Mouse (Mus musculus): ENCODE data around the gene Lce1c. TPM values are rescaled to one million over a fixed set of nuclear protein-coding genes. Genes with fewer than 3 reads are reported as not detected.

Lce1c gene
- total and polyA plus RNA-seq, 3 experiments: not detected

DNA sequence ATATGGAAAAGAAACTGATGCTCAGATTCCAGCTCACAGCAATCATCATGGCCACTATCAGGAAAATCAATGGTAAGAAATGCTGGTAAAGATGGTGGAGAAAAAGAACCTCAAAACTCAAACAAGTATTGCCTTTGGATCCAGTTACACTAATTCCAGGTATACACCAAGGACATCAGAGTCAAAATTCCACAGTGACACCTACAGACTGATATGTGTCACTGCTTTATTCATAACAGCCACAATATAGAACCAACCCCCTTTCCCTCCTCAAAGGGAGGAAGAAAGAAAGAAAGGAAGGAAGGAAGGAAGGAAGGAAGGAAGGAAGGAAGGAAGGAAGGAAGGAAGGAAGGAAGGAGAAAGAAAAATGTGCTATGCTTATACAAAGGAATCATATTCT, 36.1 kb downstream of the Lce1c start:
- no peaks in the 10 kb centered on the region for H3K4me1 ChIP-seq (ENCODE audit: control insufficient read depth in 1 of 2, insufficient read depth in 2 of 2)
- in situ Hi-C loops (cut with MboI; ENCODE audit: low pct_ligation_motif_present, low pct_unique_long_range_greater_than_20kb, low sequenced_read_pairs): no loop called here
- no peaks in the 10 kb centered on the region for H3K27me3 ChIP-seq (replicated peaks)
- H3K27ac ChIP-seq (ENCODE audit: insufficient read depth, low read depth): no peak overlapping the region
- H3K79me2 ChIP-seq (replicated peaks; ENCODE audit: control insufficient read depth, extremely low read depth, insufficient read depth, poor library complexity, severe bottlenecking): no peaks in the 10 kb centered on the region
- no peaks in the 10 kb centered on the region for H3K9me3 ChIP-seq (replicated peaks; ENCODE audit: low read length)
- H3K4me3 ChIP-seq (replicated peaks in 1 of 3; ENCODE audit: low read depth in 2 of 3, low read length in 2 of 3, poor library complexity in 1 of 3): no peak overlapping the region
- H3K36me3 ChIP-seq (replicated peaks in 1 of 2; ENCODE audit: control insufficient read depth in 1 of 2, insufficient read depth in 1 of 2, low read length in 1 of 2): no peaks in the 10 kb centered on the region
- H3K9ac ChIP-seq (ENCODE audit: insufficient read depth, low read depth): no peak overlapping the region
- peak; percentile 8 for DNase-seq (ENCODE audit: extremely low read depth)
- H3K4me2 ChIP-seq (ENCODE audit: insufficient read depth, low read depth, poor library complexity, severe bottlenecking): no peak overlapping the region
- TF ChIP-seq IRF4 (IDR thresholded peaks at IDR 0.05; ENCODE audit: low read depth, low read length) (no peak), USF1 (IDR thresholded peaks at IDR 0.05; ENCODE audit: low read depth, low read length) (no peak), CTCF (conservative IDR thresholded peaks at IDR 0.05 in 1 of 2, IDR thresholded peaks at IDR 0.05 in 1 of 2; ENCODE audit: low read depth in 2 of 2, low read length in 2 of 2) (peak in 1 of 2 experiments; percentile 20; a peak in 1 of 4 replicates), MAZ (IDR thresholded peaks at IDR 0.05; ENCODE audit: low read depth, low read length) (no peak), RAD21 (IDR thresholded peaks at IDR 0.05; ENCODE audit: low read depth, low read length) (no peak; the same call in none of the 2 replicates), ZNF384 (IDR thresholded peaks at IDR 0.05; ENCODE audit: low read depth, low read length) (no peak), MXI1 (IDR thresholded peaks at IDR 0.05; ENCODE audit: low read depth, low read length) (no peak), ZMIZ1 (IDR thresholded peaks at IDR 0.05; ENCODE audit: low read depth, low read length) (no peak)
- dilution Hi-C loops (cut with MboI; ENCODE audit: extremely low pct_ligation_motif_present, extremely low pct_unique_long_range_greater_than_20kb, low sequenced_read_pairs): no loop called here

DNA sequence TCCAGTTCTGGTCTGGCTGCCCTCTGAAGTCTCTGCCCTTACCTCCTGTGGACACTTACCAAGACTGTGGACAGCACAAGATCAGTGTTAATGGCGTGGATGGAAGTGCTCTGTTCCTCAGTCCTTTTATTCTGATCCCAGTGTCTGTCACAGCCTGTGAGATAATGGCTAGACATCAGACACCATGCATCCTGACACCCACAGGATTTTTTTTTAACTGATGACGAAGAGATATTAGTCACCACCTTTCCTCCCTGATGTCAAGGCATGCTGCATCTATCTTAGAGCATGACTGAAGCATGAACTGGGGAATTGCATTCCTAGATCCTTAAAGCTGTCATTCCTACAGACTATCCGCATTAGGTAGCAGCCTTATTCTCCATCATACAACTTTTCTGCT, 41.2 kb downstream of the Lce1c start, which contains the start of gene Lce1f:
TSS of gene Lce1f (minus strand) at position 101 of the 400 bp plus-strand sequence.
- no peaks in the 10 kb centered on the region for H3K27me3 ChIP-seq (replicated peaks)
- dilution Hi-C loops (cut with MboI; ENCODE audit: extremely low pct_ligation_motif_present, extremely low pct_unique_long_range_greater_than_20kb, low sequenced_read_pairs) (no loop called here), in situ Hi-C loops (cut with MboI; ENCODE audit: low pct_ligation_motif_present, low pct_unique_long_range_greater_than_20kb, low sequenced_read_pairs) (no loop called here)
- no peaks in the 10 kb centered on the region for H3K9me3 ChIP-seq (replicated peaks; ENCODE audit: low read length)
- DNase-seq (ENCODE audit: extremely low read depth): no peak
- no peak within 1 kb of the TSS for H3K27ac ChIP-seq (ENCODE audit: insufficient read depth, low read depth)
- H3K79me2 ChIP-seq (replicated peaks; ENCODE audit: control insufficient read depth, extremely low read depth, insufficient read depth, poor library complexity, severe bottlenecking): no peaks in the 10 kb centered on the region
- H3K4me1 ChIP-seq (ENCODE audit: control insufficient read depth in 1 of 2, insufficient read depth in 2 of 2): no peaks in the 10 kb centered on the region
- no peaks in the 10 kb centered on the region for H3K36me3 ChIP-seq (replicated peaks in 1 of 2; ENCODE audit: control insufficient read depth in 1 of 2, insufficient read depth in 1 of 2, low read length in 1 of 2)
- no peak for TF ChIP-seq POLR2A (IDR thresholded peaks at IDR 0.05; ENCODE audit: low read depth, low read length)
- no peak for TF ChIP-seq ETS1 (conservative IDR thresholded peaks at IDR 0.05; ENCODE audit: low read depth, low read length)
- TF ChIP-seq CTCF (conservative IDR thresholded peaks at IDR 0.05 in 1 of 2, IDR thresholded peaks at IDR 0.05 in 1 of 2; ENCODE audit: low read depth in 2 of 2, low read length in 2 of 2): no peak
- no peak for TF ChIP-seq MAX (IDR thresholded peaks at IDR 0.05; ENCODE audit: low read length)
- TF ChIP-seq USF1 (IDR thresholded peaks at IDR 0.05; ENCODE audit: low read depth, low read length): no peak
- no peak for TF ChIP-seq PAX5 (IDR thresholded peaks at IDR 0.05; ENCODE audit: low read length)
- no peak for TF ChIP-seq NELFE (IDR thresholded peaks at IDR 0.05; ENCODE audit: low read depth, low read length)
- TF ChIP-seq CHD2 (IDR thresholded peaks at IDR 0.05; ENCODE audit: low read length): no peak
- no peak for TF ChIP-seq ZMIZ1 (IDR thresholded peaks at IDR 0.05; ENCODE audit: low read depth, low read length)
- no peak for TF ChIP-seq E2F4 (IDR thresholded peaks at IDR 0.05; ENCODE audit: insufficient replicate concordance, low read depth, low read length)
- TF ChIP-seq SIN3A (IDR thresholded peaks at IDR 0.05; ENCODE audit: low read length): no peak
- TF ChIP-seq JUN (IDR thresholded peaks at IDR 0.05; ENCODE audit: insufficient read depth, low read depth, low read length): no peak
- TF ChIP-seq USF2 (conservative IDR thresholded peaks at IDR 0.05; ENCODE audit: low read depth, low read length): no peak
- TF ChIP-seq MXI1 (IDR thresholded peaks at IDR 0.05; ENCODE audit: low read depth, low read length): no peak
- no peak for TF ChIP-seq JUND (conservative IDR thresholded peaks at IDR 0.05; ENCODE audit: low read depth, low read length)
- no peak within 1 kb of the TSS for H3K9ac ChIP-seq (ENCODE audit: insufficient read depth, low read depth)
- H3K4me3 ChIP-seq (replicated peaks in 1 of 3; ENCODE audit: low read depth in 2 of 3, low read length in 2 of 3, poor library complexity in 1 of 3): no peak within 1 kb of the TSS
- H3K4me2 ChIP-seq (ENCODE audit: insufficient read depth, low read depth, poor library complexity, severe bottlenecking): no peak within 1 kb of the TSS
